Mouse (Mus musculus): Measurements from ENCODE around the gene Syne2. TPM values are rescaled to one million over a fixed set of nuclear protein-coding genes. Genes with fewer than 3 reads are reported as not detected.

Syne2 gene
- polyA plus RNA-seq, 1 experiment from 2014 or later: 97.5 TPM

DNA sequence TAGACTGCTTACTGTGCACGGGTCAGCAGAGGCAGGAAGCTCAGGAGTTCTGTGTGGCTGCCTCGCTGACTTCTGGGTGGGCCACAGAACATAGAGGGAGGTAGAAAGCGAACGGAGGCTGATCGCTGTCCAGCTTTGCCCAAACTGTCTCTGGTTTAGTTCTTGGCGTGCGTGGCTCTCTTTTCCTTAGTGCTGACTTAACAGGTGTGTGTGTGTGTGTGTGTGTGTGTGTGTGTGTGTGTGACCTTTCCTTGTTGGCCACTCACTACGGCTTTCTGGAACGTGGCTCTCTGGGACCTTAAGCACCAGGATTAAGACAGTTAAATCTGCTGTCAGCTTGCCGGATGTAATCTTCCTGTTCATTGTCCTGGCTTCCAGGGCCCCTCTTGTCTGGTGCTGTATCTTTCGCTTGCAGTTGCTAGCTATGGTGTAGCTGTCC lies 18.6 kb downstream of the Syne2 start:
- WGBS: 65% methylated on average over 11 of the region's 11 CpGs
- H3K4me2 ChIP-seq (replicated peaks; ENCODE audit: low read depth, low read length): no peak overlapping the region
- no peak overlapping the region for H3K27ac ChIP-seq (ENCODE audit: low read depth, low read length)
- H3K4me3 ChIP-seq (ENCODE audit: low read depth, low read length): no peak overlapping the region
- ATAC-seq (ENCODE audit: low FRiP score): no peak
- no peaks in the 10 kb centered on the region for H3K9me3 ChIP-seq (ENCODE audit: control insufficient read depth, low read length)
- H3K4me1 ChIP-seq (replicated peaks; ENCODE audit: control insufficient read depth, insufficient read depth, low read length): 0 out of 2 replicates have a peak, but pooled peaks cover 3% of the 10 kb centered on the region
- no peak for DNase-seq (ENCODE audit: low spot score)
- H3K27me3 ChIP-seq (ENCODE audit: control insufficient read depth, insufficient read depth, low read length): no peaks in the 10 kb centered on the region
- no peaks in the 10 kb centered on the region for H3K36me3 ChIP-seq (ENCODE audit: control insufficient read depth, insufficient read depth, low read length)
- no peak overlapping the region for H3K9ac ChIP-seq (ENCODE audit: low read depth, low read length)

DNA sequence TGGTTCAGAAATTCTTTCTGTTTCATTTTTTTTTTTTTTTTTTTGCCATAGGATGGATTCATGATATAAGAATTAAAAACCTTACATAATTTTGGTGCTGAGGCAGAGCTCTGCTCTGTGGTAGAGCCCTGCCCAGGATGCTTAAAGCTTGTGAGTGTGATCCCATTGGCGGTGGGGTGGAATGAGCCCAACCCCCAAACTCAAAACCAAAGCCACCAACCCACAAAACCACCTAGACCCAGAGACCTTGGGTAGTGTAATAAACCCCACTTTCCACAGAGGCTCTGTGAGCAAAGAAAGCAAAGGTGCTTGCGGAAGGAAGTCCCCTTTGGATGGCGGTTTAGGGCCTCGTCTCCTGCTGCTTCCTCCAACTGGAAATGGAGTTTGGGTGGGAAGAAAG lies 19.5 kb downstream of the Syne2 start:
- no peak overlapping the region for H3K27ac ChIP-seq (ENCODE audit: low read depth, low read length)
- H3K4me2 ChIP-seq (replicated peaks; ENCODE audit: low read depth, low read length): no peak overlapping the region
- H3K9ac ChIP-seq (ENCODE audit: low read depth, low read length): no peak overlapping the region
- H3K4me1 ChIP-seq (replicated peaks; ENCODE audit: control insufficient read depth, insufficient read depth, low read length): 0 out of 2 replicates have a peak, but pooled peaks cover 3% of the 10 kb centered on the region
- no peaks in the 10 kb centered on the region for H3K27me3 ChIP-seq (ENCODE audit: control insufficient read depth, insufficient read depth, low read length)
- H3K9me3 ChIP-seq (ENCODE audit: control insufficient read depth, low read length): no peaks in the 10 kb centered on the region
- WGBS: 84% methylated on average over 4 of the region's 4 CpGs
- no peak for DNase-seq (ENCODE audit: low spot score)
- no peaks in the 10 kb centered on the region for H3K36me3 ChIP-seq (ENCODE audit: control insufficient read depth, insufficient read depth, low read length)
- H3K4me3 ChIP-seq (ENCODE audit: low read depth, low read length): no peak overlapping the region
- no peak for ATAC-seq (ENCODE audit: low FRiP score)

DNA sequence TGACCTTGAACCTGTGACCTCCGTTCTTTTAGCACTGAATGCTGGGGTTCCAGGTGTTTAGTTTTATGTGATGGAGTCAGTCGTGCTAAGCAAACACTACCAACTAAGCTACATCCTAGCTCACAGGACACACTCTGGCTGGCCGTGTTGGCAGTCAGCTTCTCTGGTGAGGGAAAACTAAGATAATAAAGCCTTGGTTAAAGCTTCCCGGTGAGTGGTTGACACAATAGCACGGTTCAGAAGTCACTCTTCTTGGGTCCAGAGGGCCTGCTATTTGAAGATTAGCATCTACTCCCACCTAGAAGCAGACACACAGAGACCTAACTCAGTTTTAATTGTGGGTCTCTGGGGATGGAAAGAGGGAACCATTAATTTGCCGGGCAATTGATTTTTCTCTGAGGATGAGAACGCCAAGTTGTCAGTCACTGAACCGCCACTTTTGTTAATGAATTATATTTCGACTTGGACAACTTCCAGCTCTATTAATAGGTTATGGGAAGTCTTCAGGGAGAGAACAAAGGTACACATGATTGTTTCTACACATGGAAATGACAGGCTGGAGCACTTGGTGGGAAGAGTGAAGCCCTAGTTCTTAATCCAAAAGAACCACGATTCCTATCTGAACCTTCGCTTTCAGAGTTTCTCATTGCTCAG lies 21.3 kb downstream of the Syne2 start:
- 0 out of 2 replicates have a peak, but pooled peaks cover 3% of the 10 kb centered on the region for H3K4me1 ChIP-seq (replicated peaks; ENCODE audit: control insufficient read depth, insufficient read depth, low read length)
- H3K27ac ChIP-seq (ENCODE audit: low read depth, low read length): no peak overlapping the region
- no peaks in the 10 kb centered on the region for H3K36me3 ChIP-seq (ENCODE audit: control insufficient read depth, insufficient read depth, low read length)
- WGBS: 79% methylated on average over 11 of the region's 11 CpGs
- DNase-seq (ENCODE audit: low spot score) (no peak), ATAC-seq (ENCODE audit: low FRiP score) (no peak)
- no peaks in the 10 kb centered on the region for H3K27me3 ChIP-seq (ENCODE audit: control insufficient read depth, insufficient read depth, low read length)
- no peak overlapping the region for H3K4me3 ChIP-seq (ENCODE audit: low read depth, low read length)
- no peak overlapping the region for H3K9ac ChIP-seq (ENCODE audit: low read depth, low read length)
- H3K4me2 ChIP-seq (replicated peaks; ENCODE audit: low read depth, low read length): no peak overlapping the region
- H3K9me3 ChIP-seq (ENCODE audit: control insufficient read depth, low read length): no peaks in the 10 kb centered on the region

DNA sequence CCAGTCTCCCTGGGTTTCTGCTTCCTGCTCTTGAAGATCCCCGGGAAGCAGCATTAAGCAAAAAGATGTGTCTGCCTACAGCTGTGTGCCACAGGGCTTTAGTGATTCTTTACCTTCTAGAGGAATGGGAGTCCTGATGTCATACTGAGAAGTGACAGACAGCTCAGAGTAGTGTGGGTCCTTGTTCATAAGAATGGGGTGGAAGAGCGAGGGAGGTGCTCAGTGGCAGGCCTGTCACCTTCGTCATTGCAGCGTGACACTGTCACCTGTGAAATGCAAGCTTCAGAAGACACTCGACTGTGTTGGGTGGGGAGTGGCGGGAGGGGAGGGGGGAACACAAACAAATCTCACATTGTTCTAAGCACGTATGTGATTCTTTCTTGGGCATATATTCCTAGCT lies 23.2 kb downstream of the Syne2 start:
- Histone ChIP-seq H3K4me3 (ENCODE audit: low read depth, low read length) (no peak overlapping the region), H3K4me2 (replicated peaks; ENCODE audit: low read depth, low read length) (no peak overlapping the region), H3K4me1 (replicated peaks; ENCODE audit: control insufficient read depth, insufficient read depth, low read length) (no peaks in the 10 kb centered on the region), H3K27me3 (ENCODE audit: control insufficient read depth, insufficient read depth, low read length) (no peaks in the 10 kb centered on the region), H3K36me3 (ENCODE audit: control insufficient read depth, insufficient read depth, low read length) (no peaks in the 10 kb centered on the region), H3K9me3 (ENCODE audit: control insufficient read depth, low read length) (no peaks in the 10 kb centered on the region), H3K9ac (ENCODE audit: low read depth, low read length) (no peak overlapping the region), H3K27ac (ENCODE audit: low read depth, low read length) (no peak overlapping the region)
- ATAC-seq (ENCODE audit: low FRiP score) (no peak), DNase-seq (ENCODE audit: low spot score) (no peak)
- WGBS: 79% methylated on average over 7 of the region's 7 CpGs

DNA sequence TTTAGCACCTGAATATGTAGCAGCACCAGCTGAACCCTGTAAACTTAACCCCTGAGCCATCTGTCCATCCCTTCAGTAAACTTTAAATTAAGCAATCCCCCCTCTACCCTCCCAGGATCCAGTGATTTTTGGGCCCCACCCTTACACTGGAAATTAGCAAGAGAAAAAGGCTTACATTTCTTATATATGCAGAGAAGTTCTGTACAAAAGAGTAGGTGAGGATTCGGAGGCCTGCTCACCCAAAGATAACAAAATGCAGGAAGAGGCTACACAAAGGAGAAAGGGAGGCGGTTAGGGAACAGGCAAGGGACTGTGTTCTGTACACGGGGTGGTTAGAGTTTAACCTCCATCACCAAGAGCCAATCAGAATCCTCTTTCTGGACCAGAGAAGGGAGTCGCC lies 26.4 kb downstream of the Syne2 start:
- Histone ChIP-seq H3K27me3 (ENCODE audit: control insufficient read depth, insufficient read depth, low read length) (no peaks in the 10 kb centered on the region), H3K9me3 (ENCODE audit: control insufficient read depth, low read length) (no peaks in the 10 kb centered on the region), H3K4me3 (ENCODE audit: low read depth, low read length) (no peak overlapping the region), H3K4me1 (replicated peaks; ENCODE audit: control insufficient read depth, insufficient read depth, low read length) (no peaks in the 10 kb centered on the region), H3K4me2 (replicated peaks; ENCODE audit: low read depth, low read length) (no peak overlapping the region), H3K27ac (ENCODE audit: low read depth, low read length) (no peak overlapping the region), H3K36me3 (ENCODE audit: control insufficient read depth, insufficient read depth, low read length) (no peaks in the 10 kb centered on the region), H3K9ac (ENCODE audit: low read depth, low read length) (no peak overlapping the region)
- DNase-seq (ENCODE audit: low spot score): no peak
- no peak for ATAC-seq (ENCODE audit: low FRiP score)
- 82% methylated on average over 4 of the region's 4 CpGs for WGBS

DNA sequence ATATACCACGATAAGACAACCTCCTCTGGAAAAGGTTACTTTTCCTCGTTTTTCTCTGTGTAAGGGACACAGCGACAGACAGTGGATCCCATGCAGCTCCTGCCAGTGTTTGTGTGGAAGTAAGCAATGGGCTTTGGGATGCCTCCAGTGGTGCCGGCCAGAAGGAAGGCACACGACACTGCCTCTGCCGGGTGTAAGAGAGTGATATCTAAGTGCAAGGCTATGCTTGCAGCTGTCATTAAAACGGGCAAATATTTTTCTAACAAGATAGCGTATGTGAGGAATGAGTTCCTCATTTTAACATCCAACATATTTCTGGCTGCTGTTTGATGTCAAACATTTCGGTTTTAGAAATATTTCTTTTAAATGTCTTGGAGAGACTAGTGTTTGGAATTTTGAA lies 27.1 kb downstream of the Syne2 start:
- Histone ChIP-seq H3K4me3 (ENCODE audit: low read depth, low read length) (no peak overlapping the region), H3K9me3 (ENCODE audit: control insufficient read depth, low read length) (no peaks in the 10 kb centered on the region), H3K27me3 (ENCODE audit: control insufficient read depth, insufficient read depth, low read length) (no peaks in the 10 kb centered on the region), H3K9ac (ENCODE audit: low read depth, low read length) (no peak overlapping the region), H3K4me2 (replicated peaks; ENCODE audit: low read depth, low read length) (no peak overlapping the region), H3K27ac (ENCODE audit: low read depth, low read length) (no peak overlapping the region), H3K36me3 (ENCODE audit: control insufficient read depth, insufficient read depth, low read length) (no peaks in the 10 kb centered on the region), H3K4me1 (replicated peaks; ENCODE audit: control insufficient read depth, insufficient read depth, low read length) (no peaks in the 10 kb centered on the region)
- DNase-seq (ENCODE audit: low spot score) (no peak), ATAC-seq (ENCODE audit: low FRiP score) (no peak)
- 82% methylated on average over 9 of the region's 9 CpGs for WGBS

DNA sequence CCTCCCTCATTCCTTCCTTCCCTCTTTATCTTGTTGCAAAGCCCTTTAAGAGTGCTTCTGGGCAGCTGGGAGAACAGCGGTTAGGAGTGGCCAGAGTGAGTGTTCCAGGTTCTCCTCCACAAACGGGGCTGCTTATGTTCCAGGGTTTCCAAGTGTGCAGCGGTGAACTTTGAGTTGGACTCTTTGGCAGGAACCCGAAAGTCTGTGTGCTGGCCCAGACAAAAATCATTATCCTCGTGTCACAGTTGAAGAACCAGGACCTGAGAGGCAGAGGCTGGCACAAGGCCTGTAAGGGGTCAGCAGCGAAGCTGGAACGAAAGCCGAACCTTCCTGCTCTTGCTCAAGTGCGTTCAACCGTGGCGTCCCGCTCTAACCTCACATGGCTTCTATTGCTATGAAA lies 28.6 kb downstream of the Syne2 start:
- 80% methylated on average over 12 of the region's 12 CpGs for WGBS

DNA sequence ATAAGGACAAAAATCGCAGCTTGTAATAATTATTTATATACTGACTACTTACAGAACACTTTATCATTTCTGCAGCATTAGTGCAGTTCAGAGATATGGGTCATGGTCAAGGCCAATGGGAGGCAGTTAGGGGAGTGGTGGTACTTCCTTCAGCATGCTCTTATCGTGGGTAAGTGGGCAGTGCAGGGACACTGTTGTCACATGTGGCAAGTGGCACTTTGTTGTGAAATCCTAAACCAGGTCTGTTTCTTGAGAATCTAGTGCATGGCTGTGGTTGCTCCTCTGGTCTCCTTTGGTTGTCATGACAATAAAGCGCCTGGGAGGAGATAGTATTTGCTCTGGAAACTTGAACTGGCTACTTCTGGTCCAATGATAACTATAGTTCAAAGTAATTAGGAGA lies 32.3 kb downstream of the Syne2 start:
- no peaks in the 10 kb centered on the region for H3K9me3 ChIP-seq (ENCODE audit: control insufficient read depth, low read length)
- no peak overlapping the region for H3K9ac ChIP-seq (ENCODE audit: low read depth, low read length)
- no peaks in the 10 kb centered on the region for H3K36me3 ChIP-seq (ENCODE audit: control insufficient read depth, insufficient read depth, low read length)
- DNase-seq (ENCODE audit: low spot score): no peak
- no peak overlapping the region for H3K4me3 ChIP-seq (ENCODE audit: low read depth, low read length)
- ATAC-seq (ENCODE audit: low FRiP score): no peak
- no peaks in the 10 kb centered on the region for H3K27me3 ChIP-seq (ENCODE audit: control insufficient read depth, insufficient read depth, low read length)
- no peak overlapping the region for H3K27ac ChIP-seq (ENCODE audit: low read depth, low read length)
- 74% methylated on average over 3 of the region's 3 CpGs for WGBS
- H3K4me2 ChIP-seq (replicated peaks; ENCODE audit: low read depth, low read length): no peak overlapping the region
- H3K4me1 ChIP-seq (replicated peaks; ENCODE audit: control insufficient read depth, insufficient read depth, low read length): no peaks in the 10 kb centered on the region

More for the DNA sequence above, 28.6 kb downstream of the Syne2 start:
- H3K4me3 ChIP-seq (ENCODE audit: low read depth, low read length): no peak overlapping the region
- no peaks in the 10 kb centered on the region for H3K9me3 ChIP-seq (ENCODE audit: control insufficient read depth, low read length)
- H3K9ac ChIP-seq (ENCODE audit: low read depth, low read length): no peak overlapping the region
- H3K27ac ChIP-seq (ENCODE audit: low read depth, low read length): no peak overlapping the region
- H3K27me3 ChIP-seq (ENCODE audit: control insufficient read depth, insufficient read depth, low read length): no peaks in the 10 kb centered on the region
- no peaks in the 10 kb centered on the region for H3K4me1 ChIP-seq (replicated peaks; ENCODE audit: control insufficient read depth, insufficient read depth, low read length)
- H3K36me3 ChIP-seq (ENCODE audit: control insufficient read depth, insufficient read depth, low read length): no peaks in the 10 kb centered on the region
- no peak for ATAC-seq (ENCODE audit: low FRiP score)
- DNase-seq (ENCODE audit: low spot score): no peak
- H3K4me2 ChIP-seq (replicated peaks; ENCODE audit: low read depth, low read length): no peak overlapping the region

DNA sequence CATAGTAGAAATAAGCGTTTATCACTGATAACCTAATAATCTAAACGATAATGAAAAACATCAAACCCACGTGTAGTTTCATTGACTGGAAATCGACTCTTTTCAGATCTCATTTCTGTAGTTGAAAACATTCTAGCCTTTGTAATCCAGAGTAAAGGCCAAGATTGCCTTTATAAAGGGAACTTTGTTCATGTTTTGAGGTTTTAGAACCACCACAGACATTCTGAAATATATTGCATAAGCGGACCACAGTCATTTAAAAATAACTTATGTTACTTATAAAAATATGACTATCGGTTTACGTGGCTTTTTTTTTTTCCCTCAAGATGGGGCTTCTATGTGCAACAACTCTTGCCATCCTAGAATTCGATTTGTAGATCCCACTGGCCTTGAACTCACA lies 33.5 kb downstream of the Syne2 start:
- WGBS: 91% methylated on average over 8 of the region's 8 CpGs
- no peak overlapping the region for H3K27ac ChIP-seq (ENCODE audit: low read depth, low read length)
- H3K4me1 ChIP-seq (replicated peaks; ENCODE audit: control insufficient read depth, insufficient read depth, low read length): no peaks in the 10 kb centered on the region
- H3K4me2 ChIP-seq (replicated peaks; ENCODE audit: low read depth, low read length): no peak overlapping the region
- no peak overlapping the region for H3K4me3 ChIP-seq (ENCODE audit: low read depth, low read length)
- H3K27me3 ChIP-seq (ENCODE audit: control insufficient read depth, insufficient read depth, low read length): no peaks in the 10 kb centered on the region
- H3K9ac ChIP-seq (ENCODE audit: low read depth, low read length): no peak overlapping the region
- ATAC-seq (ENCODE audit: low FRiP score) (no peak), DNase-seq (ENCODE audit: low spot score) (no peak)
- H3K9me3 ChIP-seq (ENCODE audit: control insufficient read depth, low read length): no peaks in the 10 kb centered on the region
- H3K36me3 ChIP-seq (ENCODE audit: control insufficient read depth, insufficient read depth, low read length): no peaks in the 10 kb centered on the region

Data from hindbrain, embryonic 11.5 days (tissue).